Mouse (Mus musculus) stomach, embryonic 15.5 days (tissue): ENCODE measurements around the gene Ppp1r3e. TPM values are rescaled to one million over a fixed set of nuclear protein-coding genes. Genes with fewer than 3 reads are reported as not detected.

ENCODE experiments used
- ATAC-seq: fragments of 200-750 bp; cut with Nextera tagmentation; 2 replicates; pipeline ENCODE4 v1.8.0; 2017; ENCODE audit warnings: low read depth, moderate number of reproducible peaks, moderate TSS enrichment; ENCODE audit not compliant: insufficient read depth, low FRiP score
- H3K27ac ChIP-seq: fragments of 300-500 bp; sonication (generic); 2 replicates; pipeline ENCODE4 v1.5.1; 2015; ENCODE audit warnings: mild to moderate bottlenecking, inconsistent platforms
- H3K27me3 ChIP-seq: fragments of 300-500 bp; sonication (generic); replicated peaks from 2 replicates; pipeline ENCODE4 v1.6.1; 2015; ENCODE audit warnings: inconsistent platforms
- H3K36me3 ChIP-seq: fragments of 300-500 bp; sonication (generic); 2 replicates; pipeline ENCODE4 v1.6.1; 2015; ENCODE audit warnings: inconsistent platforms
- H3K4me1 ChIP-seq: fragments of 300-500 bp; sonication (generic); 2 replicates; pipeline ENCODE4 v1.6.1; 2015; ENCODE audit warnings: inconsistent platforms
- H3K4me2 ChIP-seq: fragments of 300-500 bp; sonication (generic); 2 replicates; pipeline ENCODE4 v1.6.1; 2015; ENCODE audit warnings: mild to moderate bottlenecking, inconsistent platforms
- H3K4me3 ChIP-seq: fragments of 300-500 bp; sonication (generic); replicated peaks from 2 replicates; pipeline ENCODE4 v1.5.1; 2015; ENCODE audit warnings: inconsistent platforms
- H3K9ac ChIP-seq: fragments of 300-500 bp; sonication (generic); 2 replicates; pipeline ENCODE4 v1.6.1; 2015; ENCODE audit warnings: inconsistent platforms
- H3K9me3 ChIP-seq: fragments of 300-500 bp; sonication (generic); 2 replicates; pipeline ENCODE4 v1.6.1; 2016; ENCODE audit warnings: inconsistent platforms
- WGBS: fragments of 180-500 bp; shearing (Covaris S2); methylation state at CpG from one replicate; pipeline ENCODE4 v1.1.7; 2015; 5-methylcytosine and 5-hydroxymethylcytosine counted together
- polyA plus RNA-seq: library from polyadenylated mRNA; unstranded; fragments of >200 nt; fragmentation: Nextera tagmentation; extraction: Ambion mirVana; gene quantifications from 2 replicates; pipeline ENCODE4 v1.2.1, GENCODE M21; 2015

Ppp1r3e gene
- polyA plus RNA-seq, 1 experiment from 2014 or later: 2.4 TPM

DNA sequence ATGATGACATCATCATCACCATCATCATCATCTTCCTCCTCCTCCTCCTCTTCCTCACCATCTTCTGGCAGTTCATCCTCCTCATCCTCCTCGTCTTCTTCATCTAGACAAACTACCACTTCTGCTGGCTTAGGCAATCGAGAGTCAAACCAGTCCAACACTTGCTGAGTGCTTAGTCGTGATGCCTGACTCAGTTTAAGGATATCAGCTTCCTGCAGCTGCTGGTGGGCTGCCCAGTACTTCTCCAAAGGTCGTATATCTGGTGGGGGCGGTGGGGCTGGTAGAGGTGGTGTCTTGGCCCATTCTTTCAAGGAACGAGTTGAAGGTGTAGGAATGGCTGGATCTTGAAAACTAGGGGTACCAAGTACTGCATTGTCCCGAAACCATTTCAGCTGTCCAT is 20.6 kb downstream of the Ppp1r3e start:
- WGBS: 81% methylated on average over 7 of the region's 7 CpGs
- Histone ChIP-seq H3K36me3 (peaks cover 7% of the 10 kb centered on the region; the same call in 1 of the 2 replicates), H3K4me2 (no peak overlapping the region), H3K9ac (no peak overlapping the region), H3K9me3 (no peaks in the 10 kb centered on the region), H3K27me3 (no peaks in the 10 kb centered on the region), H3K4me3 (no peak overlapping the region), H3K27ac (no peak overlapping the region), H3K4me1 (no peaks in the 10 kb centered on the region)
- ATAC-seq: no peak

DNA sequence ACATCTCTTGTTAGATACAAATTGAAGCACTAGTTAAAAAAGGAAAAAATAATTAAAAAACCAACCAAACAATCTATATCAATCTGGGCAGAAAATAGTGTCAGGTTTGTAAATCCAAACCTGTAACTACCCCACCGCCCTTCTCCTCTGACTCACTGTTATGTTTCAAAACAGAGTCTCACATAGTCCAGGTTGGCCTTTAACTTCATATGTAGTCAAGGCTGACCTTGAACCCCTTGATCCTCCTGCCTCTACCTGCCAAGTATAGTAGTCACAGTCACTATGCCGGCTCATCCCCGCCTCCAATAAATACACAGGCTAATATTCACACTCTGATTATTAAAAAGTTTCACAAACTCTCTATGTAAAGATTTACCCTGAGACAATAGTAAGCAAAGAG is 21.6 kb downstream of the Ppp1r3e start:
- Histone ChIP-seq H3K4me2 (no peak overlapping the region), H3K27me3 (no peaks in the 10 kb centered on the region), H3K4me3 (no peak overlapping the region), H3K9ac (no peak overlapping the region), H3K36me3 (peaks cover 7% of the 10 kb centered on the region; the same call in 1 of the 2 replicates), H3K9me3 (no peaks in the 10 kb centered on the region), H3K27ac (no peak overlapping the region), H3K4me1 (no peaks in the 10 kb centered on the region)
- WGBS: 93% methylated on average over 3 of the region's 3 CpGs
- no peak for ATAC-seq

DNA sequence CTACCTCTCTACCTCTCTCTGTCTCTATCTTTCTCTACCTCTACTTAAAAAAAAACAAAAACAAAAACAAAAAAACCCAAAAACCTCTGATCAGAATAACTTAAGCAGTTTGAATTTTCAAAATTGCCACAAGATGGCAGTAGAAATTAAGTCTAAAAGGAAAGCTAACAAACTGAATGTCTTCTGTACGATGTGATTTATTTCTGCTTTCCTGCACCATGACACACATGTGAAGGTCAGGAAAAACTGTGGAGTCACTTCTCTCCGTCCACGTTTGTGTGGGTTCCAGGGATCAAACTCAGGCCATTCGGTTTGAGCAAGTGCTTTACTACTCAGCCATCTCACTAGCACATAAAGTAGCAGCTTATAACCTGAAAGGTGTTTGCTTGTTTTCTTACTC is 33.9 kb downstream of the Ppp1r3e start:
- H3K9ac ChIP-seq: no peak overlapping the region
- H3K4me3 ChIP-seq: no peak overlapping the region
- WGBS: 2% methylated on average over 4 of the region's 4 CpGs
- H3K4me2 ChIP-seq: no peak overlapping the region
- no peaks in the 10 kb centered on the region for H3K4me1 ChIP-seq
- no peak overlapping the region for H3K27ac ChIP-seq
- ATAC-seq: no peak
- H3K27me3 ChIP-seq: no peaks in the 10 kb centered on the region
- H3K36me3 ChIP-seq: no peaks in the 10 kb centered on the region
- H3K9me3 ChIP-seq: no peaks in the 10 kb centered on the region

DNA sequence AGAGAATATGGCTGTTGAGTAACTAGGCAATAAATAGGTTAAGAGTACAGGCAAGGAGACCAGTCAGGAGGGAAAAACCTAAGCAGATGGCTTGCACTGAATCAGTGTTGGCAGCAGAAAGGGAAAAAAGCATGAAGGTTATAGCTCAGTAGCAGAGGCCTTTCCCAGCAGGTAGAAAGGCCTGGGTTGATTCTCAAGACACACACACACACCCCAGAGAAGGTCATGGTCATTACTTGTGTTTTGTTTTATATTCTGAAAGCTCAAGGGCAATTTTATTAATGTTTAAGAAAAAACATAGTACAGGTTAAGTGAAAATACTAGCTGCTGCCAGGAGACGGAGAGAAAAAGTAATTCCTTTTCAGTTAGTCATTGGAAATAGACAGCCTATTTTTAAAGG is 53.6 kb downstream of the Ppp1r3e start:
- Histone ChIP-seq H3K4me3 (no peak overlapping the region), H3K9me3 (no peaks in the 10 kb centered on the region), H3K4me2 (no peak overlapping the region), H3K27ac (no peak overlapping the region), H3K27me3 (no peaks in the 10 kb centered on the region), H3K36me3 (no peaks in the 10 kb centered on the region), H3K9ac (no peak overlapping the region), H3K4me1 (no peaks in the 10 kb centered on the region)
- WGBS: 67% methylated on average over 1 of the region's 1 CpGs
- no peak for ATAC-seq

Other genes starting within 250 kb of the Ppp1r3e start
- not detected in 2 replicates for gene Gm17606, start 236.6 kb downstream of the Ppp1r3e start, polyA plus RNA-seq
- 3.7 and 4.5 TPM in 2 replicates for gene Cdh24, start 236.2 kb downstream of the Ppp1r3e start, polyA plus RNA-seq
- gene 1700123O20Rik, start 191.3 kb downstream of the Ppp1r3e start, polyA plus RNA-seq: 79.3 and 84.8 TPM in 2 replicates
- 111 and 116 TPM in 2 replicates for gene Acin1, start 190.6 kb downstream of the Ppp1r3e start, polyA plus RNA-seq
- 0.05 and 0.15 TPM in 2 replicates for gene Gm29776, start 178.7 kb downstream of the Ppp1r3e start, polyA plus RNA-seq
- 1.3 and 1.5 TPM in 2 replicates for gene Cebpe, start 165.4 kb downstream of the Ppp1r3e start, polyA plus RNA-seq
- 8.1 and 12.8 TPM in 2 replicates for gene Slc7a8, start 95.6 kb downstream of the Ppp1r3e start, polyA plus RNA-seq
- 0.18 TPM in 1 of 2 replicates, not detected in the other for gene Rnf212b, start 63.4 kb downstream of the Ppp1r3e start, polyA plus RNA-seq
- 8.4 and 10.6 TPM in 2 replicates for gene Homez, start 6.6 kb downstream of the Ppp1r3e start, polyA plus RNA-seq
- gene Bcl2l2, start 5.8 kb upstream of the Ppp1r3e start, polyA plus RNA-seq: 4.2 and 4.3 TPM in 2 replicates
- gene Gm20521, start 5.9 kb upstream of the Ppp1r3e start, polyA plus RNA-seq: 0.19 and 0.53 TPM in 2 replicates
- 111 and 113 TPM in 2 replicates for gene Pabpn1, start 14.9 kb upstream of the Ppp1r3e start, polyA plus RNA-seq
- gene Slc22a17, start 35.6 kb upstream of the Ppp1r3e start, polyA plus RNA-seq: 45.5 and 48.6 TPM in 2 replicates
- gene Efs, start 48.6 kb upstream of the Ppp1r3e start, polyA plus RNA-seq: 27.7 and 30.4 TPM in 2 replicates
- 0.13 TPM in 1 of 2 replicates, not detected in the other for gene Il25, start 55.1 kb upstream of the Ppp1r3e start, polyA plus RNA-seq
- 3.6 and 4.6 TPM in 2 replicates for gene Cmtm5, start 58.7 kb upstream of the Ppp1r3e start, polyA plus RNA-seq
- gene Myh6, start 89.4 kb upstream of the Ppp1r3e start, polyA plus RNA-seq: 2.3 and 2.4 TPM in 2 replicates
- gene Gm17428, start 99.4 kb upstream of the Ppp1r3e start, polyA plus RNA-seq: not detected in 2 replicates
- 5.3 and 7.5 TPM in 2 replicates for gene Myh7, start 117.1 kb upstream of the Ppp1r3e start, polyA plus RNA-seq
- 81.2 and 88.0 TPM in 2 replicates for gene Ngdn, start 137.9 kb upstream of the Ppp1r3e start, polyA plus RNA-seq
- 4.4 and 5.1 TPM in 2 replicates for gene Zfhx2, start 214.8 kb upstream of the Ppp1r3e start, polyA plus RNA-seq
- gene Thtpa, start 217.2 kb upstream of the Ppp1r3e start, polyA plus RNA-seq: 19.4 and 21.6 TPM in 2 replicates
- 38.5 and 42.5 TPM in 2 replicates for gene Ap1g2, start 229.0 kb upstream of the Ppp1r3e start, polyA plus RNA-seq
- 1.6 and 2.1 TPM in 2 replicates for gene Jph4, start 239.4 kb upstream of the Ppp1r3e start, polyA plus RNA-seq